Mouse (Mus musculus): ENCODE results near the gene S100a11. TPM values are rescaled to one million over a fixed set of nuclear protein-coding genes. Genes with fewer than 3 reads are reported as not detected.
"Not testable (repeated sequence)": the region's sequence is repeated elsewhere in the genome, so short reads cannot be mapped to it uniquely, and the experiment has no call there.

S100a11 gene
- 833 and 880 TPM in 2 replicates for polyA plus RNA-seq (2016; fragmentation: Nextera tagmentation; extraction: Ambion mirVana)

- peak within 1 kb of the TSS; percentile 68 for H3K9ac ChIP-seq
- H3K36me3 ChIP-seq = peaks cover 15% of the 10 kb centered on the region; the same call in 1 of the 2 replicates
- peak within 1 kb of the TSS; percentile 64 for H3K4me3 ChIP-seq
- peaks cover 9% of the 10 kb centered on the region; the same call in 1 of the 2 replicates for H3K4me1 ChIP-seq
- H3K27me3 ChIP-seq = no peaks in the 10 kb centered on the region
- WGBS = under 1% methylated on average over 38 of the region's 38 CpGs
- peak within 1 kb of the TSS; percentile 94 for H3K27ac ChIP-seq
- peak within 1 kb of the TSS; percentile 58 for H3K4me2 ChIP-seq (replicated peaks)
- no peaks in the 10 kb centered on the region for H3K9me3 ChIP-seq
- peak; percentile 91 for ATAC-seq (ENCODE audit: insufficient number of reproducible peaks, insufficient read depth, low FRiP score, low TSS enrichment)
Measured at GRCm38 (mm10) chr3:93520330-93521193, at the start of gene S100a11. Gene S100a11 (plus strand): TSS chr3:93520488.

- Histone ChIP-seq H3K9me3 (no peaks in the 10 kb centered on the region), H3K27me3 (no peaks in the 10 kb centered on the region), H3K4me3 (no peak overlapping the region), H3K27ac (no peak overlapping the region), H3K4me2 (replicated peaks) (no peak overlapping the region), H3K36me3 (no peaks in the 10 kb centered on the region), H3K4me1 (no peaks in the 10 kb centered on the region), H3K9ac (no peak overlapping the region)
- 98% methylated on average over 1 of the region's 1 CpGs for WGBS
- no peak for ATAC-seq (ENCODE audit: insufficient number of reproducible peaks, insufficient read depth, low FRiP score, low TSS enrichment)
Measured at GRCm38 (mm10) chr3:93480053-93480452, 40.2 kb upstream of the S100a11 start.

DNA sequence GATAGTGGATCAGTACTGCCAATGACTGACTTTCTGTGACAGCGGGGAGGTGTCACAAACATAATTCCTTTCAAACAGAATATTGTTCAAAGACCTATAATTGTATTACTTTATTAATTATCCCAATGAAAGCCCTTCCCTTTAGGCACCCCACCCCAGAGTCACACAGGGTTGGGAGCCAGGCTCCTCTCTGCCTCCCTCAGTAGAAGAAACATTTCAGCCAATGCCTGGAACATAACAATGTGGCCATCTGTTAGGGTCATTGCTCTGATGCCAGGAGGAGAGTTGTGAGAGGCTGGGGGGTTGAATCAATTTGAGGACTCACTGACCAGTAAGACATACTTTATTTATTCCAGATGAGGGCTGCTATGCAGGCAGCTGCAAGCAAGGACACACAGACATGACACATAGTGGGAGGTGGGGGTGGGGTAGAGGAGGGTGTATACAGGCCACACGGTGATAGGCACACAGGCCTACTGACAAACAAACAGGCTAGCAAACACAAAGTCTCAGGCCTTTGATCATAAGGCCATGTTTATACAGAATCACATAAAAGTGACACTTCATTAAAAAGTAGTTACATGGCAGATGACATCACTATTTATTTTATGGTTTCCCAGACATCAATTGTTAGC lies 38.2 kb upstream of the S100a11 start:
- Histone ChIP-seq H3K4me2 (replicated peaks) (no peak overlapping the region), H3K27me3 (no peaks in the 10 kb centered on the region), H3K9ac (no peak overlapping the region), H3K4me3 (no peak overlapping the region), H3K4me1 (no peaks in the 10 kb centered on the region), H3K36me3 (no peaks in the 10 kb centered on the region), H3K9me3 (no peaks in the 10 kb centered on the region), H3K27ac (no peak overlapping the region)
- ATAC-seq (ENCODE audit: insufficient number of reproducible peaks, insufficient read depth, low FRiP score, low TSS enrichment) = 0 out of 2 replicates have a peak, but pooled peaks have one; percentile 22
- 54% methylated on average over 2 of the region's 2 CpGs for WGBS

DNA sequence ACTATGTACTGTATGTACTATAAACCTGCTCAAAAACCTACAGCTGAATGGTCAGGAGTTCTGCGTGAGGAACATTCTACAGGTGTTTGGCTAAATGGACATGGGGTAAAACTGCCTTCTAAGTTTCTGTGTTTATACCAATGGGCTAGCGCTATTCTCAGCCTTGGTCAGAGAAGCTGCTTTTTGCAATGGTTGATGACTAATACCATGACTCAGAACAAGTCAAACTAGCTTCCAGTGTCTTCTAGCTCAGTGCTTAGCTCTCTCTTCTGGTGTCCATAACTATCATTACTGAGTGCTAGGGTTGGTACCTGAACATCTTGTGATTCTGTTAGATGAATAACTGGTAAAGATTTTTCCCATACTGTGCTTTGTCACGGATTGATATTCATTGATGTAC lies 34.7 kb upstream of the S100a11 start:
- no peak overlapping the region for H3K4me3 ChIP-seq
- H3K36me3 ChIP-seq = no peaks in the 10 kb centered on the region
- H3K27ac ChIP-seq = no peak overlapping the region
- 88% methylated on average over 3 of the region's 3 CpGs for WGBS
- no peak for ATAC-seq (ENCODE audit: insufficient number of reproducible peaks, insufficient read depth, low FRiP score, low TSS enrichment)
- no peaks in the 10 kb centered on the region for H3K4me1 ChIP-seq
- no peaks in the 10 kb centered on the region for H3K9me3 ChIP-seq
- no peak overlapping the region for H3K9ac ChIP-seq
- no peak overlapping the region for H3K4me2 ChIP-seq (replicated peaks)
- H3K27me3 ChIP-seq = no peaks in the 10 kb centered on the region

DNA sequence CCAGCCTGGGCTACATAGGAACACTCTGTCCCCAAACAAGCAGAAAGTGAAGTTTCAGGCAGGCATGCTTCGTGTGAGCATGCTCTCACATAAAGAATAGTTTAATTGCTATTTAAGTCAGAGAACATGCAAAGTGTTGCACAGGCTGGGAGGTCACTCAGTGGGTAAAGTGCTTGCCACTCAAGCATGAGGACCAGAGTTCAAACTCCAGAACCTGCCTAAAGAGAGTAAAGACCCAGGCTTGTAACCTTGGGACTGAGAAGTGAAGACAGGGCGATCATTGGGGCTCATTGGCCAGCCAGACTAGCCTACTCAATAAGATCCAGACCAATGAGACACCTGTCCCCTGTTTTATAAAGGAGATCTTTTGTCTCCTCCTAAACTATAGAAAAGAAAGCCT lies 31.7 kb upstream of the S100a11 start:
- no peak for ATAC-seq (ENCODE audit: insufficient number of reproducible peaks, insufficient read depth, low FRiP score, low TSS enrichment)
- H3K36me3 ChIP-seq = no peaks in the 10 kb centered on the region
- H3K27me3 ChIP-seq = no peaks in the 10 kb centered on the region
- H3K9ac ChIP-seq = no peak overlapping the region
- no peak overlapping the region for H3K4me2 ChIP-seq (replicated peaks)
- no peaks in the 10 kb centered on the region for H3K4me1 ChIP-seq
- no peak overlapping the region for H3K27ac ChIP-seq
- 85% methylated on average over 2 of the region's 2 CpGs for WGBS
- no peaks in the 10 kb centered on the region for H3K9me3 ChIP-seq
- no peak overlapping the region for H3K4me3 ChIP-seq

DNA sequence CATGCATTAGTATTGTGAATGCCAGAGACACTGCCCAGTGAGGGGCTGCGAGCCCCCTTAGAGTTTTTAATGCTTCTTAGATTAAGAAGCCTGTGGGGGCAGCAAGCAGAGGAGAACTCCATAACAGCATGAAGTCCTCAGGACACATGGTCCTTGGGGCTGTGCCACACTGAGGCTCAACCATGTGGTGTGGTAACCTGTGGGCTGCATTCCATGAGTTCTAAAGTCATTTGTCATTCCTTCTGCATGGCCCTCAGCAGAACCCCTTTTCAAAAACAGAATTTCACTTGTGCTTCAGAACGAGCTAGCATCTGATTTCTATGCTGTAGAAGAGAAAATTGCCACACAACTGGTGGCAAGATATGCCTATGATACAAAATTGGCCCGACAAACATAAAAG lies 28.1 kb upstream of the S100a11 start:
- 75% methylated on average over 3 of the region's 3 CpGs for WGBS
- H3K4me1 ChIP-seq = no peaks in the 10 kb centered on the region
- no peaks in the 10 kb centered on the region for H3K27me3 ChIP-seq
- H3K4me2 ChIP-seq (replicated peaks) = no peak overlapping the region
- no peaks in the 10 kb centered on the region for H3K9me3 ChIP-seq
- no peak overlapping the region for H3K27ac ChIP-seq
- no peak for ATAC-seq (ENCODE audit: insufficient number of reproducible peaks, insufficient read depth, low FRiP score, low TSS enrichment)
- no peak overlapping the region for H3K9ac ChIP-seq
- H3K4me3 ChIP-seq = no peak overlapping the region
- no peaks in the 10 kb centered on the region for H3K36me3 ChIP-seq

GRCm38 (mm10) chr3:93493992-93494391 lies 26.3 kb upstream of the S100a11 start:
- no peak overlapping the region for H3K4me2 ChIP-seq (replicated peaks)
- H3K9ac ChIP-seq = no peak overlapping the region
- H3K27ac ChIP-seq = no peak overlapping the region
- H3K4me1 ChIP-seq = no peaks in the 10 kb centered on the region
- no peaks in the 10 kb centered on the region for H3K27me3 ChIP-seq
- ATAC-seq (ENCODE audit: insufficient number of reproducible peaks, insufficient read depth, low FRiP score, low TSS enrichment) = no peak
- H3K9me3 ChIP-seq = no peaks in the 10 kb centered on the region
- under 1% methylated on average over 4 of the region's 4 CpGs for WGBS
- no peak overlapping the region for H3K4me3 ChIP-seq
- no peaks in the 10 kb centered on the region for H3K36me3 ChIP-seq

DNA sequence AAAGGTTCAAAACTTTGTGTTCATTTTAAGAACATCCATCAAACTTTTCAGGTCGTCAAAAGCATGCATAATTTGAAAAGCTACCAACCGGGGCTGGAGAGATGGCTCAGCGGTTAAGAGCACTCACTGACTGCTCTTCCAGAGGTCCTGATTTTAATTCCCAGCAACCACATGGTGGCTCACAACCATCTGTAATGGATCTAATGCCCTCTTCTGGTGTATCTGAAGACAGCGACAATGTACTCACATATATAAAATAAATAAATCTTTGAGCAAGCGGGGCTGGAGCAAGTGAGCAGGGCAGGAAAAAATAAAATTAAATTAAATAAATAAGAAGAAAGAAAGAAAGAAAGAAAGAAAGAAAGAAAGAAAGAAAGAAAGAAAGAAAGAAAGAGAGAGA lies 25.5 kb upstream of the S100a11 start:
- WGBS = 27% methylated on average over 5 of the region's 5 CpGs
- not testable (repeated sequence) for H3K4me2 ChIP-seq (replicated peaks); H3K27ac ChIP-seq; H3K4me1 ChIP-seq; H3K9me3 ChIP-seq; H3K36me3 ChIP-seq; H3K27me3 ChIP-seq; ATAC-seq (ENCODE audit: insufficient number of reproducible peaks, insufficient read depth, low FRiP score, low TSS enrichment); H3K9ac ChIP-seq; H3K4me3 ChIP-seq

DNA sequence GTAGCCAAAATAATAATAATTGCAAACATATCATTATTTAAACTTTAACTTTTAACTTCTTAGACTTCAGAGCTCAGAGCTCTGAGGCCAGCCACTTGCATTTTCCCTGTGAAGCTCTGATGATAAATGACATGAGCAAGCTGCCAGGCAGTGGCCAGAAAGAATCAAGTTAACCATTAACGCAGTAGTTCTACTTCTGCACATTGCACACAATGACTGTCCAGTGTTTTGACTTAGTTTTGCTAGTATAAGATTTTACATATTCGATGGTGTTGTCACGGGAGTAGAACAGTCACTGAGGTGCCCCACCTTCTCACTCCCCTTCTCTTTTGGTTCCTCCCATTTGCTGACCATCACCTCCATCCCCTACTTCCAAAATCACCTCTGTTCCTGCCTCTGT lies 23.2 kb upstream of the S100a11 start:
- Histone ChIP-seq H3K36me3 (no peaks in the 10 kb centered on the region), H3K4me1 (no peaks in the 10 kb centered on the region), H3K27ac (no peak overlapping the region), H3K27me3 (no peaks in the 10 kb centered on the region), H3K4me3 (no peak overlapping the region), H3K4me2 (replicated peaks) (no peak overlapping the region), H3K9me3 (no peaks in the 10 kb centered on the region), H3K9ac (no peak overlapping the region)
- 83% methylated on average over 3 of the region's 3 CpGs for WGBS
- no peak for ATAC-seq (ENCODE audit: insufficient number of reproducible peaks, insufficient read depth, low FRiP score, low TSS enrichment)

DNA sequence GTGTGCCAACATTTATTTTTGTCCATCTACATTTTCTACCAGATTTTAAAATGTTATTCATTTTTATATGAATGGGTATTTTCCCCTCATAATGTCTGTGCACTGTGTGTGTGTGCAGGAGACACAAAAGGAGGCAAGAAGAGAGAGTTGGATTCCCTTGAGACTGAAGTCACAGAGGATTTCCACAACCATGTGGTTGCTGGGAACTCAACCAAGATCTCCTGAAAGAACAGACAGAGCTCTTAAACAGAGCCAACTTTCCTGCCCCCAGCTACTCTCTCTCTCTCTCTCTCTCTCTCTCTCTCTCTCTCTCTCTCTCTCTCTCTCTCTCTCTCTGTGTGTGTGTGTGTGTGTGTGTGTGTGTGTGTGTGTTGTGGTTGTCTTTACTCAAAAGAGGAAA lies 21.2 kb upstream of the S100a11 start:
- no peak for ATAC-seq (ENCODE audit: insufficient number of reproducible peaks, insufficient read depth, low FRiP score, low TSS enrichment)
- Histone ChIP-seq H3K4me2 (replicated peaks) (no peak overlapping the region), H3K36me3 (no peaks in the 10 kb centered on the region), H3K27me3 (no peaks in the 10 kb centered on the region), H3K9me3 (no peaks in the 10 kb centered on the region), H3K4me3 (no peak overlapping the region), H3K4me1 (no peaks in the 10 kb centered on the region), H3K9ac (no peak overlapping the region), H3K27ac (no peak overlapping the region)

DNA sequence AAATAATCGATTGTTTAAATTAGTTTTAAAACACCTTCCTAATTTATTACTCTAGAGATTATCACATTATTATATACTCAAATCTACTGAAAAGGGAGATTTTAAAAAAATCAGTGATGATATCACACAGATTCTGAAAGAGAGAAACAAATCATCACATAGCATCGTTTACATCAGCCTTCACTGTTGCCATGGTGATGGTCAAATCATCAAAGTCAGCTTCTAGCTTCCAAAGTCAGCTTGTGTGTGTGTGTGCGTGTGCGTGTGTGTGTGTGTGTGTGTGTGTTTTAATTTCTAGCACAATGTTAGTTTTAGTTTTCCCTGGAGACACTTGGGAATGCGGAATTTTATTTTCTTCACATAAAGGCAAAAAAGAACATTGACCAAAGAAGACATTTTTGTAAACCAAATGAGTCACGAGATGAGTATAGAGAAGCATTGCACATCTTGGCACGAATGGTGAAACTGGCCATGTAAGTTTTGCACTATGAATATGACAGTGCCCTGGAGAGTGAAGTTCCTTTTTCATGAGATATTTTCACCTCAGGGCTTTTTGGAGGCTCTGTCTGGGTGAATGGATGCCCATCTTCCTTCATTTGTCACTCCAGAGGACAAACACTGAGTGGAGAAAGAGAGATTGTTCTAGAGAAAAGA lies 15.6 kb upstream of the S100a11 start:
- Histone ChIP-seq H3K36me3 (no peaks in the 10 kb centered on the region), H3K9ac (no peak overlapping the region), H3K9me3 (no peaks in the 10 kb centered on the region), H3K27ac (no peak overlapping the region), H3K4me3 (no peak overlapping the region), H3K4me1 (no peaks in the 10 kb centered on the region), H3K27me3 (no peaks in the 10 kb centered on the region), H3K4me2 (replicated peaks) (no peak overlapping the region)
- 83% methylated on average over 7 of the region's 7 CpGs for WGBS
- ATAC-seq (ENCODE audit: insufficient number of reproducible peaks, insufficient read depth, low FRiP score, low TSS enrichment) = no peak
